Mouse (Mus musculus) heart, embryonic 11.5 days (tissue): Measurements from ENCODE around the gene Taar6. TPM values are rescaled to one million over a fixed set of nuclear protein-coding genes. Genes with fewer than 3 reads are reported as not detected.

Experiments used
- ATAC-seq: fragments of 200-750 bp; cut with Nextera tagmentation; replicated peaks from 2 replicates; pipeline ENCODE4 v1.8.0; 2017; ENCODE audit warnings: moderate library complexity; ENCODE audit not compliant: insufficient number of reproducible peaks, low FRiP score, low TSS enrichment
- H3K27ac ChIP-seq: fragments of 300-500 bp; sonication (generic); 2 replicates; pipeline ENCODE4 v1.5.1; 2014; ENCODE audit warnings: mild to moderate bottlenecking, low read depth, low read length
- H3K27me3 ChIP-seq: fragments of 300-500 bp; sonication (generic); 2 replicates; pipeline ENCODE4 v1.6.1; 2014; ENCODE audit warnings: mild to moderate bottlenecking, low read length, mixed read lengths; ENCODE audit not compliant: control insufficient read depth, insufficient read depth
- H3K36me3 ChIP-seq: fragments of 300-500 bp; sonication (generic); 2 replicates; pipeline ENCODE4 v1.6.1; 2014; ENCODE audit warnings: mild to moderate bottlenecking, low read length, moderate library complexity, mixed read lengths; ENCODE audit not compliant: control insufficient read depth, insufficient read depth
- H3K4me1 ChIP-seq: fragments of 300-500 bp; sonication (generic); 2 replicates; pipeline ENCODE4 v1.6.1; 2014; ENCODE audit warnings: low read length; ENCODE audit not compliant: control insufficient read depth, insufficient read depth
- H3K4me2 ChIP-seq: fragments of 300-500 bp; sonication (generic); 2 replicates; pipeline ENCODE4 v1.6.1; 2014; ENCODE audit warnings: mild to moderate bottlenecking, moderate library complexity
- H3K4me3 ChIP-seq: fragments of 300-500 bp; sonication (generic); 2 replicates; pipeline ENCODE4 v1.5.1; 2014; ENCODE audit warnings: low read depth, low read length
- H3K9ac ChIP-seq: fragments of 300-500 bp; sonication (generic); 2 replicates; pipeline ENCODE4 v1.6.1; 2014; ENCODE audit warnings: mild to moderate bottlenecking, low read depth, low read length, moderate library complexity
- H3K9me3 ChIP-seq: fragments of 300-500 bp; sonication (generic); replicated peaks from 2 replicates; pipeline ENCODE4 v1.6.1; 2016; ENCODE audit warnings: low read length; ENCODE audit not compliant: control insufficient read depth
- WGBS: fragments of 180-500 bp; shearing (Covaris S2); extraction: QIAGEN DNeasy Blood & Tissue Kit; methylation state at CpG from one replicate; pipeline ENCODE4 v1.1.7; 2014; ENCODE audit not compliant: insufficient replicate concordance; 5-methylcytosine and 5-hydroxymethylcytosine counted together
- polyA plus RNA-seq: library from polyadenylated mRNA; unstranded; fragments of >200 nt; fragmentation: Nextera tagmentation; extraction: Ambion mirVana; gene quantifications from 2 replicates; pipeline ENCODE4 v1.2.1, GENCODE M21; 2014

The Taar6 gene
- polyA plus RNA-seq = not detected in 2 replicates

DNA sequence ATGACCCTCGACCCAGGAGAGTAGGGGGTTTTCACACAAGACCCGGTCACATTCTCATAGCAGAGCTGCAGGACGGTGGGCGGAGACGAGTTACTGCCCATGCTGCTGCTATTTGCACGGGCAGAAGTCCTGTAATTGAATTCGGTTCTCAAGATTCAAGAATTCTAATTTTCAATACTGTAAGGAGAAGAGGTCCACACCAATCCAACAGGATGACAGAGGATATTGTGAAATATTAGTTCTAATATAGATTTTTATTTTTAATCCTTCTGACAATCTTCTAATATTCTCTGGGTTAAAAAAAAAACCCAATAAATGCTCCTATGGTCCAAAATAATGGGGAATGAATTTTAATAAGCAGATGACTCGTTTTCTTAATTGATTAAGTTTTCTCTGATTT lies at the start of gene Taar6:
Gene Taar6 (minus strand): TSS at position 101 of the 400 bp plus-strand sequence.
- H3K9me3 ChIP-seq = no peaks in the 10 kb centered on the region
- no peaks in the 10 kb centered on the region for H3K27me3 ChIP-seq
- H3K27ac ChIP-seq = no peak within 1 kb of the TSS
- no peak within 1 kb of the TSS for H3K9ac ChIP-seq
- no peaks in the 10 kb centered on the region for H3K36me3 ChIP-seq
- no peak within 1 kb of the TSS for H3K4me3 ChIP-seq
- no peak for ATAC-seq
- WGBS = 72% methylated on average over 8 of the region's 8 CpGs
- no peaks in the 10 kb centered on the region for H3K4me1 ChIP-seq
- H3K4me2 ChIP-seq = no peak within 1 kb of the TSS

DNA sequence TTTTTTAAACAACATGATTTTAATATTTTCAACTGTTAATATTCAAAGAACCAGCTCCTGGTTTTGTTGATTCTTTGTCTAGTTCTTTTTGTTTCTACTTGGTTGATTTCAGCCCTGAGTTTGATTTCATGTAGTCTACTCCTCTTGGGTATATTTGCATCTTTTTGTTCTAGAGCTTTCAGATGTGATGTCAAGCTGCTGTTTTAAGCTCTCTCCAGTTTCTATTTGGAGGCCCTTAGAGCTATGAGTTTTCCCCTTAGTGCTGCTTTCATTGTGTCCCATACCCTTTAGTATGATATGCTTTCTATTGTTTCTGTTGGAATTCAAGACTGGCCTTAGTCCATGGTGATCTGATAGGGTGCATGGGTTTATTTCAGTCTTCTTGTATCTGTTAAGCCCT lies 45.9 kb upstream of the Taar6 start:
- Histone ChIP-seq H3K4me1 (no peaks in the 10 kb centered on the region), H3K36me3 (no peaks in the 10 kb centered on the region), H3K4me3 (no peak overlapping the region), H3K27me3 (no peaks in the 10 kb centered on the region), H3K27ac (no peak overlapping the region), H3K9me3 (no peaks in the 10 kb centered on the region), H3K4me2 (no peak overlapping the region), H3K9ac (no peak overlapping the region)
- ATAC-seq = no peak

DNA sequence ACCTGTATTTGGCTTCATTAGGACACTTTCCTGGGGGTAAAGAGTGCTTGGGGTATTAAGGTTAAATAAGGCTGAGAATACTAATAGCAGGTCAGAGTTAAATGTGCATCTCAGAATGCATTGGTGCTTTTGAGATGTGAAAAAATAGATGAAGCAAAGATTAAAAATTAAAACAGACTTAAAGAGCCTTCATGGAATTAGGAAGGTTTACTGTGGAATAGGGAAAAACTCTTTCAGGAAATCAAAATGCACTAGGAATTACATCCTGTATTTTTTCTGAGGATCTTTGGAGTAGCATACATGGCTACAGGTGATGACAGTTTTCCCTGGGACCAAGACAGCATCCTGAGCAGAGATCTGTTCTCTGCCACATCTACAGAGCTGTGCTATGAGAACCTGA lies 41.5 kb upstream of the Taar6 start, which contains the start of gene Taar7d:
Gene Taar7d (plus strand): TSS at position 301 of the 400 bp plus-strand sequence.
- H3K9ac ChIP-seq = no peak within 1 kb of the TSS
- H3K9me3 ChIP-seq = no peaks in the 10 kb centered on the region
- H3K27ac ChIP-seq = no peak within 1 kb of the TSS
- no peak within 1 kb of the TSS for H3K4me2 ChIP-seq
- no peaks in the 10 kb centered on the region for H3K27me3 ChIP-seq
- ATAC-seq = no peak
- no peaks in the 10 kb centered on the region for H3K36me3 ChIP-seq
- H3K4me1 ChIP-seq = no peaks in the 10 kb centered on the region
- H3K4me3 ChIP-seq = no peak within 1 kb of the TSS

DNA sequence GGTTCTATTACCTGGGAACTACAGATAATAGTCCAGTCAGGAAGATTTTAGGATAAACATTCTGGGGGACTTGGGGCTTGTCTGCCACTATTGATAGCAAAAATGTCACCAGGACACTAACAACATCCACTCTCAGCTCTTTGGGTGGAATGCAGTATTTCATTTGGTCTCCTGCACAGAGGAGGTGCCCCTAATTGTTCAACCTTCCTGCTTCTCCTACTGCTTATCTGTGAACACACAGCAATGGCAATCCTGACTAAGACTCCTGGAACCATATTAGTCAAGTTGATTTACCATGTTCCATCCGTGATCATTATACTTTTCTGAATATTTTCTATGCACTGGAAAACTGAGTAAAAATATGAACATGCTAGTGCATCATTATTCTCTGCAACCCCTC lies 22.7 kb upstream of the Taar6 start:
- no peak for ATAC-seq
- Histone ChIP-seq H3K9me3 (no peaks in the 10 kb centered on the region), H3K4me2 (no peak overlapping the region), H3K27ac (no peak overlapping the region), H3K4me3 (no peak overlapping the region), H3K4me1 (no peaks in the 10 kb centered on the region), H3K36me3 (no peaks in the 10 kb centered on the region), H3K27me3 (no peaks in the 10 kb centered on the region), H3K9ac (no peak overlapping the region)
- 81% methylated on average over 1 of the region's 1 CpGs for WGBS

DNA sequence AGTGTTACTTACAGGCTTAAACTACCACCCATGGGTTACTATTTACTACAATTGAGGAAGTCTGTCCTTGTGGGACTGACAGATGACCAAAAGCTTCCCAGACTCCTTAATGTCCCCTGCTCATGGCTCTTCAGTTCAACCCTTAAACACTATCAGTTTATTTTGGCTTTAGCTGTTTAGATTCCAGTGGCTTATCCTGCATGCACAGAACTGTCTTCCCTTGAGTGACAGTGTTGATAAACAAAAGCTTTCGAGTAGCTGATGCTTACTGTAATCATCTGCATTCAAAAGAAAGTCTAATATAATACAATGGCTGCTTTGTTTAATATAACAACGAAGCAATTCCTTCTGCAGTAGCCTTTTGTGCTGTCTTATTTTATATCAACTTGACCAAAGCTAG lies 21.6 kb upstream of the Taar6 start:
- H3K4me1 ChIP-seq = no peaks in the 10 kb centered on the region
- no peaks in the 10 kb centered on the region for H3K36me3 ChIP-seq
- 32% methylated on average over 2 of the region's 2 CpGs for WGBS
- no peak overlapping the region for H3K27ac ChIP-seq
- no peaks in the 10 kb centered on the region for H3K9me3 ChIP-seq
- H3K27me3 ChIP-seq = no peaks in the 10 kb centered on the region
- ATAC-seq = no peak
- no peak overlapping the region for H3K9ac ChIP-seq
- no peak overlapping the region for H3K4me2 ChIP-seq
- H3K4me3 ChIP-seq = no peak overlapping the region

DNA sequence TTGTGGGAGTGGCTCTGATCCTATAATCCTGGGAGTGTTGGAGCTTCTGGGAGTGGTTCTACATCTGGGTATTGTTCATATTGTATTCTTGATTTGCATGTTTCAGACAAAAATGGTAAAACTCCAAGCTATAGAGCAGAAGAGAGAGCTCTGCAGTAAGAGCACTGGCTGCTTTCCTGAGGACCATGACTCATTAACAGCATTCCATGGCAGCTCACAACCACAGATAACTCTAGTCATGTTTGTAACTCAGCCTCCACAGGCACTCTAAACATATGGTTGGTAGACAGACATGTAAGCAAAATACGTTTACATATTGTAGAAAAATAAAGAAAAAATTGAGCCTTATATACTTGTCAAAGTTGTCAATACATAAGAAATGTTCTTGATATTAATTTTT lies 21.0 kb upstream of the Taar6 start:
- Histone ChIP-seq H3K4me2 (no peak overlapping the region), H3K27me3 (no peaks in the 10 kb centered on the region), H3K9me3 (no peaks in the 10 kb centered on the region), H3K27ac (no peak overlapping the region), H3K9ac (no peak overlapping the region), H3K4me1 (no peaks in the 10 kb centered on the region), H3K4me3 (no peak overlapping the region), H3K36me3 (no peaks in the 10 kb centered on the region)
- 58% methylated on average over 1 of the region's 1 CpGs for WGBS
- no peak for ATAC-seq

DNA sequence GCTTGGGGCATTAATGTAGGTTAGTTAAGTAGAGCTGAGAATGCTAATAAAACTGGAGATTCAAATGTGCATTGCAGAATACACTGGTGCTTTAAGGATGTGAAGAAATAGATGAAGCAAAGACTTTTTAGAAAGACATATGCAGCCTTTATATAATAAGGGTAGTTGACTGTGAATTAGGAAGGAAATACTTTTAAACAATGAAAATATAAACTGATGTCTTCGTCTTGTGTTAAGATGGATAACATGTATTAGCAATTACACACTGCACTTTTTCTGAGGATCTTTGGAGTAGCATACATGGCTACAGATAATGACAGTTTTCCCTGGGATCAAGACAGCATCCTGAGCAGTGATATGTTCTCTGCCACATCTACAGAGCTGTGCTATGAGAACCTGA lies 14.2 kb upstream of the Taar6 start, which contains the start of gene Taar7b:
Gene Taar7b (plus strand): TSS at position 301 of the 400 bp plus-strand sequence.
- Histone ChIP-seq H3K27me3 (no peaks in the 10 kb centered on the region), H3K9ac (no peak within 1 kb of the TSS), H3K9me3 (no peaks in the 10 kb centered on the region), H3K27ac (no peak within 1 kb of the TSS), H3K4me2 (no peak within 1 kb of the TSS), H3K4me1 (no peaks in the 10 kb centered on the region), H3K36me3 (no peaks in the 10 kb centered on the region), H3K4me3 (no peak within 1 kb of the TSS)
- no peak for ATAC-seq
- 75% methylated on average over 1 of the region's 1 CpGs for WGBS

DNA sequence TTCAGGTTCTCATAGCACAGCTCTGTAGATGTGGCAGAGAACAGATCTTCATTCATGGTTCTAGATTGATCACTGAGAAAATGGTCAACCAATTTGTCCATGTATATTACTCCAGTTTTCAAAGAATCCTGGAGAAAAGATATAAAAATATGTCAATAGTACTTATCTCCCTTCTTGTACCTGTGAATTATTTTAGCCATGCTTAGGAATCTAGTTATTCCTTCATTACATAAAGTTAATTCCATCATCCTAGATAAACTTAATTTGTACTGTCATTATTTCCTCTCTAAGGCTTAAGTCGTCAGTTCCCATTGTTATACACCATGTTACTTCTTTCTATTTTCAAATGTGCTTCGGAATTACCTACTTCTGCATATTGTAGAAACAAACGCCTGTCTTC lies 7.9 kb upstream of the Taar6 start, which contains the start of gene Taar7a:
Gene Taar7a (minus strand): TSS at position 101 of the 400 bp plus-strand sequence.
- no peak within 1 kb of the TSS for H3K4me2 ChIP-seq
- no peaks in the 10 kb centered on the region for H3K9me3 ChIP-seq
- ATAC-seq = no peak
- no peaks in the 10 kb centered on the region for H3K27me3 ChIP-seq
- H3K4me1 ChIP-seq = no peaks in the 10 kb centered on the region
- H3K9ac ChIP-seq = no peak within 1 kb of the TSS
- no peak within 1 kb of the TSS for H3K4me3 ChIP-seq
- H3K27ac ChIP-seq = no peak within 1 kb of the TSS
- WGBS = 81% methylated on average over 3 of the region's 3 CpGs
- H3K36me3 ChIP-seq = no peaks in the 10 kb centered on the region

DNA sequence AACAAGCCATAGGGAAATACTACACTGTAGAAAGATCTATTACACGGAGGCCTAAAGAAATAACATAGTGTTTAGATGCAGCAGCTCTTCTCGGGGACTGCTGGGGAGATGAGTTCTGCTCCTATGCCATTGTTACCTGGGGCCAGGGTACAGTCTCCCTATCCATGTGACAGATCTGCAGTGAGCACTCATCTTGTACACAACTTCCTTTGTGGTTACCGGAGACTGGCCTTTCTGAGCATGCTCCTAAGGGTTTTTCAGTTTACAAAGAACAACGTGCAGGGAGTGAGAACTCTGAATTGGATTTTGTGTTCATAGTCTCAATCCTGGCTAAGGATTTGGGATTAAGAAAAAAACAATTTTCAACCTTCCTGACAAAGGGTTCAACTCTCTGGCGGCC lies 973 bp upstream of the Taar6 start:
- Histone ChIP-seq H3K27me3 (no peaks in the 10 kb centered on the region), H3K27ac (no peak overlapping the region), H3K36me3 (no peaks in the 10 kb centered on the region), H3K4me3 (no peak overlapping the region), H3K9me3 (no peaks in the 10 kb centered on the region), H3K9ac (no peak overlapping the region), H3K4me1 (no peaks in the 10 kb centered on the region), H3K4me2 (no peak overlapping the region)
- 76% methylated on average over 5 of the region's 5 CpGs for WGBS
- no peak for ATAC-seq
